Mouse (Mus musculus): ENCODE measurements around the gene Cldn20.

Cldn20 gene

GRCm38 (mm10) chr17:3532254-3532653, at the start of gene Cldn20:
Gene Cldn20 (plus strand): TSS chr17:3532554.
- no peak for DNase-seq

GRCm38 (mm10) chr17:3483091-3483490, 49.3 kb upstream of the Cldn20 start:
- DNase-seq = no peak

- no peak for DNase-seq
Measured at GRCm38 (mm10) chr17:3485851-3486250, 46.5 kb upstream of the Cldn20 start.

GRCm38 (mm10) chr17:3487211-3487610, 45.1 kb upstream of the Cldn20 start:
- DNase-seq = no peak

GRCm38 (mm10) chr17:3487721-3488601, 44.4 kb upstream of the Cldn20 start:
- DNase-seq = no peak

GRCm38 (mm10) chr17:3490216-3490895, 42.0 kb upstream of the Cldn20 start:
- no peak for DNase-seq

- no peak for DNase-seq
Measured at GRCm38 (mm10) chr17:3491065-3491464, 41.3 kb upstream of the Cldn20 start.

GRCm38 (mm10) chr17:3491667-3492066, 40.7 kb upstream of the Cldn20 start:
- DNase-seq = no peak

- DNase-seq = no peak
Measured at GRCm38 (mm10) chr17:3495576-3495975, 36.8 kb upstream of the Cldn20 start.

GRCm38 (mm10) chr17:3496080-3496479, 36.3 kb upstream of the Cldn20 start:
- DNase-seq = no peak

GRCm38 (mm10) chr17:3498086-3498485, 34.3 kb upstream of the Cldn20 start:
- peak; percentile 67 for DNase-seq

GRCm38 (mm10) chr17:3498580-3498979, 33.8 kb upstream of the Cldn20 start:
- no peak for DNase-seq

- no peak for DNase-seq
Measured at GRCm38 (mm10) chr17:3499468-3499867, 32.9 kb upstream of the Cldn20 start.

GRCm38 (mm10) chr17:3500076-3500475, 32.3 kb upstream of the Cldn20 start:
- DNase-seq = no peak

- DNase-seq = no peak
Measured at GRCm38 (mm10) chr17:3500936-3501335, 31.4 kb upstream of the Cldn20 start.

- no peak for DNase-seq
Measured at GRCm38 (mm10) chr17:3505711-3506110, 26.6 kb upstream of the Cldn20 start.

- DNase-seq = no peak
Measured at GRCm38 (mm10) chr17:3506508-3506907, 25.8 kb upstream of the Cldn20 start.

GRCm38 (mm10) chr17:3509841-3510240, 22.5 kb upstream of the Cldn20 start:
- DNase-seq = peak; percentile 69

- DNase-seq = no peak
Measured at GRCm38 (mm10) chr17:3514316-3514715, 18.0 kb upstream of the Cldn20 start.

- no peak for DNase-seq
Measured at GRCm38 (mm10) chr17:3515851-3516250, 16.5 kb upstream of the Cldn20 start.

GRCm38 (mm10) chr17:3516406-3516805, 15.9 kb upstream of the Cldn20 start:
- no peak for DNase-seq

- no peak for DNase-seq
Measured at GRCm38 (mm10) chr17:3520344-3520743, 12.0 kb upstream of the Cldn20 start.

- DNase-seq = no peak
Measured at GRCm38 (mm10) chr17:3527841-3528471, 4.4 kb upstream of the Cldn20 start.

- no peak for DNase-seq
Measured at GRCm38 (mm10) chr17:3529523-3529922, 2.8 kb upstream of the Cldn20 start.

Measured in lung, postnatal 10 days (tissue).